ENCODE assay signal across 8 mouse cellular contexts in the genomic region with DNA sequence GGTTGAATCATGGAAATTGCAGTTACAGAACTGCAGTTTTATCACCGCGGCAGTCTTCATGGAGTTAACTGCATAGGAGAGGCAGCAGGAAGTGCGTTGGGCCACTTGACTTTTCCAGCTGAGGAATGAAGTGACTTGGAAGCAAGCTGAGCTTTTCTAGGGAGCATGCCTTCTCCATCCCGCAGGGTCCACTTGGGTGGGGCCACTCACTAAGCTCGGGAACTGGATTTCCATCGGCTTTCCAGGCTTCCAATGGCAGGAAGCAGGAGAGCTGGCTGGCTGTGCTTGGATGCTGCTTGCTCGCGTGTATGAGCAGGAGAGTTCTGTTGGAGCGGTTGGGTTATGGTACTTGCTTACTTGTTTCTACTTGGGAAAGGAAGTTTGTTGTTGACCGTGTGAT.
A peak's percentile ranks its signal among the peaks of the same experiment; 100 is the strongest.
DNase-seq lines count a peak whose midpoint lies in the region; ATAC-seq and TF ChIP-seq lines count a peak whose summit lies in the region.
"Had no signal": no experiment of that assay in that cellular context is flagged by ENCODE, and none has a peak within 500 bp of the region (broad histone marks: within the 10 kb centered on the region; RNA-seq: fewer than 3 reads in every experiment).

No protein-coding gene starts in this region.

- H3K36me3 ChIP-seq in embryonic facial prominence, embryonic 15.5 days: no peaks in the 10 kb centered on the region
- no peaks in the 10 kb centered on the region for H3K36me3 ChIP-seq in lung, embryonic 14.5 days (ENCODE audit: insufficient read depth)

- H3K4me1 ChIP-seq in embryonic facial prominence, embryonic 15.5 days: peaks cover 45% of the 10 kb centered on the region
- peaks cover 45% of the 10 kb centered on the region for H3K4me1 ChIP-seq in lung, embryonic 14.5 days (ENCODE audit: insufficient read depth)

- no peak for ATAC-seq in embryonic facial prominence, embryonic 15.5 days (ENCODE audit: insufficient number of reproducible peaks, low FRiP score, low TSS enrichment, low read depth)
- peak; percentile 39 for ATAC-seq in lung, embryonic 14.5 days (ENCODE audit: insufficient read depth)
- ATAC-seq: forebrain, embryonic 14.5 days had no signal

- WGBS in embryonic facial prominence, embryonic 15.5 days: 53% methylated on average over 10 of the region's 10 CpGs
- 20% methylated on average over 10 of the region's 10 CpGs for WGBS in lung, embryonic 14.5 days

- H3K27me3 ChIP-seq in embryonic facial prominence, embryonic 15.5 days: no peaks in the 10 kb centered on the region
- no peaks in the 10 kb centered on the region for H3K27me3 ChIP-seq in lung, embryonic 14.5 days (ENCODE audit: insufficient read depth, low read length)

- H3K9me3 ChIP-seq in embryonic facial prominence, embryonic 15.5 days (replicated peaks): no peaks in the 10 kb centered on the region
- H3K9me3 ChIP-seq in lung, embryonic 14.5 days (ENCODE audit: low read depth, low read length): no peaks in the 10 kb centered on the region

- DNase-seq in Muller cell, postnatal 12 days (ENCODE audit: inconsistent ontology term): peak; percentile 37
- peak; percentile 65 for DNase-seq in heart, postnatal 25 days (ENCODE audit: low spot score)
- DNase-seq in lung, embryonic 14.5 days: peak; percentile 82
- DNase-seq in cerebellum, adult 18-20 months: no peak
- DNase-seq in B cell, adult 2 months: no peak
- DNase-seq in spleen, postnatal 4 days (ENCODE audit: low spot score in 2 of 2): no peak

- H3K9ac ChIP-seq in embryonic facial prominence, embryonic 15.5 days: no peak overlapping the region
- H3K9ac ChIP-seq in lung, embryonic 14.5 days: peak overlapping the region; percentile 20; the same call in 1 of the 2 replicates

- no peak overlapping the region for H3K4me2 ChIP-seq in embryonic facial prominence, embryonic 15.5 days (replicated peaks)
- H3K4me2 ChIP-seq in lung, embryonic 14.5 days: peak overlapping the region; percentile 53

- no peak for TF ChIP-seq CTCF in lung, embryonic 14.5 days (IDR thresholded peaks at IDR 0.05; ENCODE audit: low read depth)

- no peak overlapping the region for H3K4me3 ChIP-seq in embryonic facial prominence, embryonic 15.5 days (replicated peaks)
- H3K4me3 ChIP-seq in lung, embryonic 14.5 days (ENCODE audit: low read depth, low read length): peak overlapping the region; percentile 8; the same call in 1 of the 2 replicates

- H3K27ac ChIP-seq in embryonic facial prominence, embryonic 15.5 days (replicated peaks): peak overlapping the region; percentile 63
- peak overlapping the region; percentile 76 for H3K27ac ChIP-seq in lung, embryonic 14.5 days (ENCODE audit: low read depth)

- intact Hi-C loops in heart, postnatal 25 days (cut with DNase I): loop anchor here (10.0 kb wide), 1 partner anchor 52 kb away; no protein-coding TSS in a partner anchor

Comparison
In these comparisons a context has a peak if more than half of its experiments do, and no peak if none do; other contexts are left out.
1. DNase-seq: peak in Muller cell, postnatal 12 days (single experiment), heart, postnatal 25 days (single experiment) and lung, embryonic 14.5 days (single experiment); none in cerebellum, adult 18-20 months (0 of 2), B cell, adult 2 months (0 of 2) and spleen, postnatal 4 days (0 of 2).